Mouse (Mus musculus): ENCODE results near the gene Heatr1.

Heatr1 gene

GRCm38 (mm10) chr13:12453150-12453549 is 58.3 kb downstream of the Heatr1 start:
- in situ Hi-C loops (cut with MboI, MseI), result no loop called here

- in situ Hi-C loops (cut with MboI, MseI), result no loop called here
These were observed 60.0 kb downstream of the Heatr1 start for GRCm38 (mm10) chr13:12454686-12455390.

- in situ Hi-C loops (cut with MboI, MseI), result no loop called here
These were observed 61.9 kb downstream of the Heatr1 start for GRCm38 (mm10) chr13:12456711-12457110.

- in situ Hi-C loops (cut with MboI, MseI), result loop anchor here in 1 of 2 experiments (5.0 kb wide), 1 partner anchor 102 kb away; no protein-coding TSS in a partner anchor
These were observed 65.6 kb downstream of the Heatr1 start for GRCm38 (mm10) chr13:12460443-12460842.

GRCm38 (mm10) chr13:12460881-12461729 is 66.3 kb downstream of the Heatr1 start:
- in situ Hi-C loops (cut with MboI, MseI), result loop anchor here in 1 of 2 experiments (5.0 kb wide), 1 partner anchor 101 kb away; no protein-coding TSS in a partner anchor

- in situ Hi-C loops (cut with MboI, MseI), result loop anchor here in 1 of 2 experiments (5.0 kb wide), 1 partner anchor 101 kb away; no protein-coding TSS in a partner anchor
These were observed 66.9 kb downstream of the Heatr1 start for GRCm38 (mm10) chr13:12461730-12462119.

GRCm38 (mm10) chr13:12462623-12463022 is 67.8 kb downstream of the Heatr1 start:
- in situ Hi-C loops (cut with MboI, MseI), result loop anchor here in 1 of 2 experiments (5.0 kb wide), 1 partner anchor 100 kb away; no protein-coding TSS in a partner anchor

- in situ Hi-C loops (cut with MboI, MseI), result loop anchor here in 1 of 2 experiments (5.0 kb wide), 1 partner anchor 98 kb away; no protein-coding TSS in a partner anchor
These were observed 69.3 kb downstream of the Heatr1 start for GRCm38 (mm10) chr13:12464159-12464558.

- in situ Hi-C loops (cut with MboI, MseI), result loop anchor here in 1 of 2 experiments (5.0 kb wide), 1 partner anchor 97 kb away; no protein-coding TSS in a partner anchor
These were observed 70.0 kb downstream of the Heatr1 start, which contains the start of gene Lgals8 for GRCm38 (mm10) chr13:12464844-12465243. Gene Lgals8 (minus strand): TSS chr13:12464944.

GRCm38 (mm10) chr13:12468488-12468887 is 73.7 kb downstream of the Heatr1 start:
- in situ Hi-C loops (cut with MboI, MseI), result no loop called here

GRCm38 (mm10) chr13:12473724-12474378 is 79.0 kb downstream of the Heatr1 start:
- in situ Hi-C loops (cut with MboI, MseI), result no loop called here

GRCm38 (mm10) chr13:12475239-12475638 is 80.4 kb downstream of the Heatr1 start:
- in situ Hi-C loops (cut with MboI, MseI), result loop anchor here (5.0 to 25.0 kb wide), 4 partner anchors 202 to 912 kb away; partner anchors contain the start of gene Gpr137b (in 1 of the 2)

GRCm38 (mm10) chr13:12476886-12477285 is 82.1 kb downstream of the Heatr1 start:
- in situ Hi-C loops (cut with MboI, MseI), result loop anchor here (5.0 to 25.0 kb wide), 4 partner anchors 200 to 910 kb away; partner anchors contain the start of gene Gpr137b (in 1 of the 2)

GRCm38 (mm10) chr13:12478301-12478700 is 83.5 kb downstream of the Heatr1 start:
- in situ Hi-C loops (cut with MboI, MseI), result loop anchor here (5.0 to 25.0 kb wide), 4 partner anchors 199 to 909 kb away; partner anchors contain the start of gene Gpr137b (in 1 of the 2)

- in situ Hi-C loops (cut with MboI, MseI), result loop anchor here (5.0 to 25.0 kb wide), 4 partner anchors 197 to 907 kb away; partner anchors contain the start of gene Gpr137b (in 1 of the 2)
These were observed 85.0 kb downstream of the Heatr1 start for GRCm38 (mm10) chr13:12479802-12480201.

- in situ Hi-C loops (cut with MboI, MseI), result loop anchor here in 1 of 2 experiments (5.0 to 25.0 kb wide), 3 partner anchors 57 to 902 kb away; partner anchors contain the start of gene Gpr137b
These were observed 90.4 kb downstream of the Heatr1 start for GRCm38 (mm10) chr13:12485197-12485596.

GRCm38 (mm10) chr13:12485640-12486039 is 90.8 kb downstream of the Heatr1 start:
- in situ Hi-C loops (cut with MboI, MseI), result loop anchor here in 1 of 2 experiments (5.0 to 25.0 kb wide), 3 partner anchors 57 to 902 kb away; partner anchors contain the start of gene Gpr137b
